Mouse (Mus musculus) Patski (cell line): ENCODE results near the gene Megf9. TPM values are rescaled to one million over a fixed set of nuclear protein-coding genes. Genes with fewer than 3 reads are reported as not detected.

Experiments
- ATAC-seq: fragments of 100-300 bp; one replicate; pipeline ENCODE4 v1.8.0; 2021
- CTCF ChIA-PET: fragments of 350-600 bp; sonication (Branson Sonifier 250); formaldehyde crosslinking; loops from one replicate; lab custom pipeline; 2022; ENCODE audit warnings: inconsistent platforms; lab: Charles Lee
- POLR2A ChIA-PET: fragments of 350-600 bp; sonication (Branson Sonifier 250); formaldehyde crosslinking; loops from one replicate; lab custom pipeline; 2022; ENCODE audit warnings: antibody characterized with exemption, inconsistent platforms; lab: Charles Lee
- DNase-seq: peaks from one replicate; pipeline ENCODE4 v3.0.0-alpha.2; 2011; ENCODE audit warnings: low read depth, low spot score
- H3K27me3 ChIP-seq: fragments of 371-371 bp; one replicate; pipeline ENCODE4 v1.5.1; 2021
- CTCF ChIP-seq: fragments of 100-300 bp; IDR thresholded peaks from one replicate; pipeline ENCODE4 v1.5.1; 2021
- in situ Hi-C: fragments of 300-500 bp; cut with MboI; formaldehyde crosslinking; loops from 3 replicates; pipeline ENCODE4 v1.11.1; 2018; ENCODE audit warnings: low pct_unique_long_range_greater_than_20kb, mixed read lengths
- polyA plus RNA-seq: library from polyadenylated mRNA; unstranded; gene quantifications from one replicate; pipeline ENCODE4 v1.2.3, GENCODE M21; 2021

The Megf9 gene
- 7.0 TPM for polyA plus RNA-seq

DNA sequence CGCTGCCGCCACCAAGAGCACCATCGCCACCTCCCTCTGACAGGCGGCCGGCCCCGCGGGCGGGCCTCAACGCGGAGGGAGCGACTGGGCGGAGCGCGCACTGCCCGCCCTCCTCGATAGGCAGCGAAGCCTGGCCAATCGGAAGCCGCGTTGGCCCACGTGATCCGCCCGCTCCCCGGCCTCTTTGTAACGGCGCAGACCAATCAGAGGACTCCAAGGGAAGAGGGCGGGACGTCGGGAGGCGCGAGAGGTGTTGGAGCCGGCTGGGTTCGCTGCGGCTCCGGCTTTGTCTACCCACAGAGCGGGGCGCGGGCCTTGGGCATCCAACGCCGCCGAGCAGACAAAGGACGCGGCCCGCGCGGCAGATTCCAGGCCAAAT lies at the start of gene Megf9:
Gene Megf9 (minus strand): TSS at position 105 of the 379 bp plus-strand sequence.
- ChIA-PET POLR2A (interaction anchor here (1.0 kb wide), 1 partner anchor 44 kb away, joined by 3 read pairs; no protein-coding TSS in a partner anchor), CTCF (no interaction called here)

DNA sequence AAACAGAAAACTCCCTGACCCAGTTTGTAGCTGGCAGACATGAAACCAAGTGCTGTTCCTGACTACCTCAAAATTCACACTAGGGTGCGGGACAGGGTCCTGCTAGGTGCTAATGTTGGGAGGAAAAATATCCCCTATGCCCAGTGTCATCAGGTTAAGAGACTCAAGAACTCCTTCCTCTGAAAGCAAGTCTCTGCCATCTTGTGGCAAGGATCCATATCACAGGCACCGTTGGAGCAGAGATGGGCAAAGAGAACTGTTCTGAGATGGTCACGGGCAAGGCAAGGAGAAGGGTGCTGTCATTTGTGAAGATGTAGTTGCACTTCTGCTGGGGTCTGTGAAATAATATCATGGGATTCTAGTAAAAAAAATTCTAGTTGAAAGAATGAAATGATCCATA lies 44.9 kb upstream of the Megf9 start:
- DNase-seq (no peak), ATAC-seq (no peak)
- ChIA-PET CTCF (interaction anchor here (2.3 kb wide), 1 partner anchor 126 kb away, joined by 15 read pairs; no protein-coding TSS in a partner anchor), POLR2A (no interaction called here)
- H3K27me3 ChIP-seq = peaks cover 7% of the 10 kb centered on the region
- in situ Hi-C loops = loop anchor here (5.0 kb wide), 1 partner anchor 117 kb away; no protein-coding TSS in a partner anchor
- peak; percentile 42 for TF ChIP-seq CTCF

More for the DNA sequence above, at the start of gene Megf9:
- no peak for TF ChIP-seq CTCF
- peak; percentile 83 for DNase-seq
- in situ Hi-C loops = no loop called here
- H3K27me3 ChIP-seq = no peaks in the 10 kb centered on the region
- ATAC-seq = peak; percentile 97

DNA sequence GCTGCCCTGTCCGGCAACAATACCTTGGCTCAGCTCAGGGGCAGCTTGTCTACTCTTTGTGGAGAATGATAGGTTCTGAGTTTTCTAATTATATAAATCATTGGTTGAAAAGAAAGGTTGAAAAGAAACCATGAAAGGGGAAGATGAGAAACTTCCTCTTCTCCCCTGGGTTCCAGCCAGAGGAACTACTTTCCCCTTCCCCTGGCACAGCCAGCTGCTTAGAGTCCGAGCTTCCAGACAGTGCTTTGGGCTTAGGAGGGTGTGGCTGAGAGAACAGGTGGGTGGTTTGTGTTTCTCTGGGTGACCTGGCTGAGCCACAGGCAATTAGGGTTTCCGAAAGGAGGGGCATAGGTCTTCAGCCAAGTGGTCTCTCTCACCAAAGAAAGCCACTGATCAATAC lies 43.5 kb upstream of the Megf9 start:
- DNase-seq (no peak), ATAC-seq (no peak)
- CTCF ChIA-PET = interaction anchor here (2.3 kb wide), 1 partner anchor 125 kb away, joined by 15 read pairs; no protein-coding TSS in a partner anchor
- peaks cover 7% of the 10 kb centered on the region for H3K27me3 ChIP-seq
- POLR2A ChIA-PET = no interaction called here
- TF ChIP-seq CTCF = no peak
- in situ Hi-C loops = loop anchor here (5.0 kb wide), 1 partner anchor 116 kb away; no protein-coding TSS in a partner anchor

DNA sequence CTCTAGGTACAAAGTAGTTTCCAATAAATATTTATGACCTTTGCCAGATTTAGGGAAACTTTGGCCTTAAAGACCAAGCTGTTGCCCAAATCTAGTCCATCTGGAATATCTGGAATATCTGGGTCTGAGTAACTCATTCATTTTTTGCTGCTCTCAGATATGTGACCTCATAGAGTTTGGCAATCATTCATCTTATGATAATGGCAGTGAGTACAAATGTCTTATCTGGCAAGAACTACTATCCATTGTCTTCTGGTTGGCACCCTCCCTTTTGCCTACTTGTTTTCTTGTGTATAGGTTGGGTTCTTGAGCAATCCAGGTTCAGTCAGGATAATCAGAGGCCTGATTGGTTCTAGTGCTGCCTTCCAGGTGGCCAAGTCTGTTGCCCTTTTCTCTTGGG lies 41.3 kb upstream of the Megf9 start:
- ChIA-PET POLR2A (interaction anchor here (0.7 kb wide), 1 partner anchor 24 kb away, joined by 6 read pairs; no protein-coding TSS in a partner anchor), CTCF (no interaction called here)
- peaks cover 3% of the 10 kb centered on the region for H3K27me3 ChIP-seq
- no peak for DNase-seq
- ATAC-seq = no peak
- in situ Hi-C loops = loop anchor here (5.0 kb wide), 1 partner anchor 114 kb away; no protein-coding TSS in a partner anchor
- no peak for TF ChIP-seq CTCF

DNA sequence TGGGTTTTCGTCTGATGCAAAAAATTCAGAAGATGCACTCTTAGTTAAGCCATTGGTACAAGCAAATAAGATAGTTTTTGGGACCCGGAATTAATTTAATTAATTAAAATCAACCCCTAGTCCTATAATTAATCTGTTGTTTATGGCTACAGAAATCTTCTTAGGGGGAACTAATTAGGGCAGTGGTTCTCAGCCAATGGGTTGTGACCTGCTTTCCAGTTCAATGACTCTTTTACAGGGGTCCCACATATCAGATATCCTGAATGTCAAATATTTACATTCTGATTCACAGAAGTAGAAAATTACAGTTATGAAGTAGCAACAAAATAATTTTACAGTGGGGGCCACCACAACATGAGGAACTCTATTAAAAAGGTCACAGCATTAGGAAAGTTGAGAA lies 39.1 kb upstream of the Megf9 start:
- DNase-seq (no peak), ATAC-seq (no peak)
- in situ Hi-C loops = no loop called here
- TF ChIP-seq CTCF = no peak
- H3K27me3 ChIP-seq = peaks cover 3% of the 10 kb centered on the region
- ChIA-PET POLR2A (no interaction called here), CTCF (no interaction called here)

DNA sequence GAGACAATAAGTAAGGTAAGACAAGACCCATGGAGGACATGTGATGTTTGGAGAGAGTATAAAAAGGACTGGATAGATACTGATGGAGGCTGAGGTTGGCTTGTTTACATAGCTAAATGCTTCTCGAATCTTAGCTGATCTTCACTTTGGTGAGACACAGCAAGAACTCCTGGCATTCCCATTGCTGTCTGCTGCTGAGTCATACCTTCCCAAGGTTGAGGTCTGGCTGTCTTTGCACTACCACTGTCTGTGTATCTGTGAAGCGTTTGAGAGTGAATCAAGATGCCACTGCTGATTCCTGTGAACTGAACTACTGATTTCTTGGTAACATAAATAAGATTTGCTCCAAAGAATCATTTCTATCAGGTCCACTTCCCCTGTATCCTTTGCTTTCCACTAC lies 19.1 kb upstream of the Megf9 start:
- H3K27me3 ChIP-seq = peaks cover 3% of the 10 kb centered on the region
- TF ChIP-seq CTCF = no peak
- no peak for DNase-seq
- in situ Hi-C loops = no loop called here
- no peak for ATAC-seq
- CTCF ChIA-PET = interaction anchor here (1.1 kb wide), 1 partner anchor 25 kb away, joined by 3 read pairs; no protein-coding TSS in a partner anchor
- POLR2A ChIA-PET = no interaction called here

DNA sequence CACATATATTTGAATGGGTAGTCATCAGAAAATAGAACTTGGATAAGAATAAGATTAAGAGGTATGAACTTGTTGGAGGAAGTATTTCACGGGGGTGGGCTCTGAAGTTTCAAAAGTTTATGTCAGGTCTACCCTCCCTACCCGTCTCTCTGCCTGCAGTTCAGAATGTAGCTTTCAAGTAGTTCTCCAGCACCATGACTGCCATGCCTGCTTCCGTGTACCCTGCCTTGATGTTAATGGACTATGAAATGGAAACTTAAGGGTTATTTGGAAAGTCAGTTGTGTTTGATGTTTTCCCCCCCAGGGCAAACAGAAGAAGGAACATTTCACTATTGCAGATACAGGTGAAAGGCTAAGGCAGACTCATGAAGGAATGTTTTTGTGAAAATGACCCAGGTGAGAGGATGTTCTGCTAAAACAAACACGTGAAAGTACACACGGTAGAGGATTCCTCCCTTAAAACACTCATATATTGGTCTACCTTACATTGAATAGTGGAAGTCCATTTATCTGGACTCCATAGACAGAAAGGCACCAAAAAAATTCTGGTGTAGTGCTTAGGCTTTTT lies 18.5 kb upstream of the Megf9 start:
- ATAC-seq (no peak), DNase-seq (no peak)
- no peak for TF ChIP-seq CTCF
- H3K27me3 ChIP-seq = peaks cover 3% of the 10 kb centered on the region
- ChIA-PET CTCF (interaction anchor here (1.1 kb wide), 1 partner anchor 24 kb away, joined by 3 read pairs; no protein-coding TSS in a partner anchor), POLR2A (no interaction called here)
- in situ Hi-C loops = no loop called here

DNA sequence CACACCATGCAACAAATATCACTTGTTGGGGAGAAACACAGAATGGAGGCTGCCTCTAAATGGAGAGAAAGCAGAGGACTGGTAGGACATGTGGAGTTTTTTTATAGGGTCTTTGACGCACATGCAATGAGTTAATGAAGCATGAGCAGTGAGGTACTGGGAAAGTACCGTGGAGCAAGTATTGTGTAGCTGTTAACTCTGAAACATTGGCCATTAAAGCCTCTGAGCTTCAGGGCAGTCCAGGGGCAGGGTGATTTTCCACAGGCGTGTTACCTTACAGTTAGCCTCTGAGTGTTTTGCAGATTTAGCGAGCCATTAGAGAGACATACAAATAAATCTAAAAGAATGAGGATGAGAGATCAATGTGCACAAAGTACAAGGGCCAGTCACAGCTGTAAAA lies 17.3 kb upstream of the Megf9 start:
- in situ Hi-C loops = no loop called here
- CTCF ChIA-PET = interaction anchor here (0.9 kb wide), 1 partner anchor 13 kb away, joined by 3 read pairs; no protein-coding TSS in a partner anchor
- POLR2A ChIA-PET = interaction anchor here (0.6 kb wide), 2 partner anchors 8 to 24 kb away, joined by 5 to 6 read pairs; no protein-coding TSS in a partner anchor
- peaks cover 3% of the 10 kb centered on the region for H3K27me3 ChIP-seq
- no peak for TF ChIP-seq CTCF
- DNase-seq = no peak
- ATAC-seq = no peak

DNA sequence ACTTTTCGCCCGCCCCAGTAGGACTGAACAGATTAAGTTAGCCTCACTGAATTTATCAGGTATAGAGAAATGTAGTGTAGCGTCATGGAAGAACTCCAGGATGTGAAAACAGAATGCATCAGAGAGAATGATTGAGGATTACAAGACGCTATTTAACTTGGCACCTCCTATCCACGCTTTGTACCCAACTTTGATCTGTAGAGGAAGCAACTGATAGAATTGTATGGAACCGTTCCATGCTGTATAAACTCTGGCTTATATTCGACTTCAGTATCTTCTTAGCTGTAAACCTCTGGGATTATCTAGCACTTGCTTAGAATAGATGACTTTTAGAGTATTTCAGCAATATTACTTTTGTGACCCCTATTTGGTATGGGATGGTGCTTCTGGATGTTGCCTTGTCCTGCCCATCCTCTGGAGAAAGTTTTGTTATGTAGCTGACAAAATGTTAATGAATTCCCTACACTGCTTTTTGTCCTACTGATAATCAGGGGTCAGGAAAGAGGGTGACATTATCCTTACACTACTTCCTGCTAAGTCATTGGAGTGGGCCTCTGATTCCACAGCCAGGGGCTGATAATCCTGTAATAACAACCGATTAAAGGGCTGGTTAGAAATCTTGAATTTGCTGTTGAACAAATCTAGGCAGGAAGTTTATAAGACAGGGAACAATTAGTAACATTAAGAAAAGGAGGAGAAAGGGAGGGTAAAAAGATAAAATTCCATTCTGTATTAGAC lies 12.8 kb upstream of the Megf9 start:
- CTCF ChIA-PET = no interaction called here
- no peak for DNase-seq
- peaks cover 2% of the 10 kb centered on the region for H3K27me3 ChIP-seq
- ATAC-seq = no peak
- POLR2A ChIA-PET = no interaction called here
- in situ Hi-C loops = no loop called here
- TF ChIP-seq CTCF = no peak

DNA sequence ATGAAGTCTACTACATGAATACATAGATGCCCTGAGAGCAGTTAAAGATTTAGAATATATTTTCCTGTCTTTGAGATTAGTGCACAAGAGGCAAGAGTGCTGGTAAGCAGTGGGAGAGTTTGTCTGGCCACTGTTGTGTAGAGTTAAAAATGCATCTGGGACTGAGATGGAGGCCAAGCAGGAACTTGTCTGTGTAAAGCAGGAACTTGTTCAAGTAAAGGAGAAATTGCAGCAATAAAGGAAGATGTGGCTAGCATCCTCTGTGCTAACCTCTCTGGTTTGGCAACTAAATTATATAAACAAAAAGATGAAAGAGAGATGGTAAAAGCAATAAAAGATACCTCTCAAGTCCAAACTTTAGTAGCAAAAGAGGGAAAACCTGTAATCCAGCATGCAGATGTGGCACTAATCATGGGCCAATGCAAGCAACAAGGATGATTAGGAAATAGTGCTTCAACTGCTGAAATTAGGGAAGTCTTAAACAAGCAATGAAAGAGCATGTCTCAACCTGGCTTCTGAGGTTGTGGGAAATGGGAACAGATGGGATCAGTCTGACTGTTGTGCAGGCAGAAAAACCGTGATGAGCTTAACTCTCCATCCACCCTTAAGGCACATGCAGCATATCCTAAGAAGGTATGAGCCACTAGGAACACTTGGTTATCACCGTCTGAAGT lies 11.2 kb upstream of the Megf9 start:
- ATAC-seq = no peak
- TF ChIP-seq CTCF = no peak
- ChIA-PET CTCF (interaction anchor here (1.1 kb wide), 1 partner anchor 18 kb away, joined by 3 read pairs; no protein-coding TSS in a partner anchor), POLR2A (no interaction called here)
- H3K27me3 ChIP-seq = peaks cover 2% of the 10 kb centered on the region
- in situ Hi-C loops = no loop called here
- no peak for DNase-seq
